Mouse (Mus musculus) thymus, postnatal 4 days (tissue): ENCODE results near the gene 4933402D24Rik.

ENCODE experiments used
- DNase-seq: peaks from one replicate; pipeline ENCODE4 v3.0.0; 2021

4933402D24Rik gene

GRCm38 (mm10) chr1:63769167-63769566 lies at the start of gene 4933402D24Rik:
TSS of gene 4933402D24Rik (minus strand) at chr1:63769267.
- DNase-seq, result no peak

GRCm38 (mm10) chr1:63808584-63808983 lies 39.5 kb upstream of the 4933402D24Rik start:
- DNase-seq, result no peak

DNA sequence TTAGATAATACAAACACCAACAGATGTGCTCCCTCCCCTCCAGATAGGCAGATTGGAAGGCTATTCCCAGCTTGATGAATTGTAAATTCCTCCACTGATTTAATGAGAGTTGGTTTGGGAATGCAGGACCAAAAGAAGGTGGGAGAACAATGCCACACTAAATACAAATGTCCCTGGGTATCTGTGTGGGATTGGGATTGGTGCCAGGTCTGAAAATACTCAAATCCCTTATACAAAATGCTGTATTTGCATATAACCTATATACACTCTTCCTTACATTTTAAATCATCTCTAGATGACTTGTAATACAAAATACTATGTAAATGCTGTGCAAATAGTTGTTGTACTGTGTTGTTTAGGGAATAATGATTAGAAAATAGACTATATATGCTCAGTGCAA lies 36.0 kb upstream of the 4933402D24Rik start:
- no peak for DNase-seq

GRCm38 (mm10) chr1:63794326-63794725 lies 25.3 kb upstream of the 4933402D24Rik start:
- DNase-seq, result no peak

DNA sequence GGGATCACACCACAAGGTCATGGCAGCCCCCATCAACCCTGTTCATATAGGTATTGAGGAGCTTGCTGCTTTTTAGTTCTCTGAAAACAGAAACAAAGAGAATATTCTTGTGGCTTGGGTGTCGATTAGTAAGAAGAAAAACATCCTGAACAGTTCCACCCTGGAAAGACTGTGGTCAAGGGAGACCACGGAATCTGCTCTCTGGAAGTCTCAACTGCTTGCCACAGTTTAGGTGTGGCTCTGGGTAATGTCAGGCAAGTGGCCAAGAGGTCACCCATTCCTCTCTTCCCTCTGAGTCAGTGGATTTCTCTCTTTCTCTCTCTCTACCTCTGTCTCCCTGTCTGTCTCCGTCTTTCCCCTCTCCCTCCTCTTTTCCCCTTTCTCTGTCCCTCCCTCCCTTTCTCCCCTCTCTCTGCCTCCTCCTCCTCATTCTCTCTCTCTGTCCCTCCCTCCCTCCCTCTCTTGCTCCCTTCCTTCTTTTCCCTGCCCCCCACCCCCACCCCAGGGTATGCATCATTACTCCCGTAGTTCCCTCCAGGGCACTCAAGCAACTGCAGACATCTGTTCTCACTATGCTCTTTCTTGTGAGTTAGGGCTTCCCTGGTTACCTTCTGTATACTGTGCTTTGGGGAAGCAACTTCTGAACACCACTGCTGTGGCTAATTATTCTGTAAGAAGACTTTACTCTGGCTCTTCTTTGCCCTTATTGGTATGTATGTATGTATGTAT lies 8.0 kb upstream of the 4933402D24Rik start:
- no peak for DNase-seq

DNA sequence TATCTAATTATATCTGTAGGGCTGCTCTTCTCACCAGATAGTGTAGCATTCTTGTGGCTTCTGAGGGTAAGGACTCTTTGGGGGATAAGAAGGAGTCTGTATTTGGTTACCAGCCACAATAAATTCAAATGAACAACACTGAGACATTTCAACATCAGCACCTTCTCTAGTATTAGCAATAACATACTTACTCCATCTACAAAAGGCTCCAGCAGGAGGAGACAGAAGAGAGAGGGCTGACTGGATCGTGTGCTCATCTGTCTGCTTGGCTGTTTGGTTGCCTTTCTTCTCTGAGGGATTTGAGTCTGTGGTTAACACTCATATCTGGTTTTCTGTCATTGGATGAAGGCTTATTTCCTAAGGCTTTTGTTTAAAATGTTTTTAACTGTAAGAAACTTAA lies 7.3 kb upstream of the 4933402D24Rik start:
- DNase-seq, result no peak

DNA sequence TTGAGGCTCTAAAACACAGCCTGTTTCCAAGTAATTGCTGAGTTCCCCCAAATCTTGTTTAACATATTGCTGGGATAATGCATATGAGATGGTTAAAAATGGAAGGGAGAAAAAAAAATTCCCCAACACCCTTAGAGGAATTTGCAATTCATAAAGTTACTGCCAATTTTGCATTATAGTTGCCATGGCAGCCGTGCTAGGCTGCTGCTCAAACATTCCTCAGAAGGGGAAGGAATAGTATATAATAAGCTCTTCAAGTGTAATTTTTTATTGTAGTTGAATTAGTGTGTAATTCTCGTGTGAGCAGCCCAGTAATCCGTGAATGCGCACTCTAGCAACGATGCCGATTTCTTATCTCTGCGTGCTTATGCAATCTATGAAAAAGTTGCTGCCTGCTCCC lies 1.2 kb upstream of the 4933402D24Rik start:
- DNase-seq, result no peak

DNA sequence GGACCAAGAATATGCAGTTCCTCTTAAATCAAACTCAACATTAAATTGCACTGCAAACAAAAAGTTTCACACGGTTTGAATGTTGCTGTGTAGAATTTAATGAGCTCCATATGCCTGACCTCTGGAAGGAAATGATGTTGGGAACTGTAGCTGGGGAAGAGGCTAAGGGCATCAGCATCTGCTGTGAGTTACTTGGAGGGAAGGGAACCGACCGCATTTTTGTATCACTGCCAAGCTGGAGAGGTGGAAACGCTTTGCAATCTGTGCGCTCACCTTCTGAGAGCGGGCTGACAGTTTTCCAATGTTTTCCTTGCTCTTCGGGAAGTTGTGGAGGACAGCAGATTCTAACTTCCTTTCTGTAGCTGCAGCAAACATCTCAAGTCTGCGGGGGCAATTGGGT lies 955 bp downstream of the 4933402D24Rik start:
- no peak for DNase-seq

GRCm38 (mm10) chr1:63764395-63764794 lies 4.7 kb downstream of the 4933402D24Rik start:
- DNase-seq, result no peak

- DNase-seq, result no peak
These were observed 5.1 kb downstream of the 4933402D24Rik start for GRCm38 (mm10) chr1:63763881-63764386.

DNA sequence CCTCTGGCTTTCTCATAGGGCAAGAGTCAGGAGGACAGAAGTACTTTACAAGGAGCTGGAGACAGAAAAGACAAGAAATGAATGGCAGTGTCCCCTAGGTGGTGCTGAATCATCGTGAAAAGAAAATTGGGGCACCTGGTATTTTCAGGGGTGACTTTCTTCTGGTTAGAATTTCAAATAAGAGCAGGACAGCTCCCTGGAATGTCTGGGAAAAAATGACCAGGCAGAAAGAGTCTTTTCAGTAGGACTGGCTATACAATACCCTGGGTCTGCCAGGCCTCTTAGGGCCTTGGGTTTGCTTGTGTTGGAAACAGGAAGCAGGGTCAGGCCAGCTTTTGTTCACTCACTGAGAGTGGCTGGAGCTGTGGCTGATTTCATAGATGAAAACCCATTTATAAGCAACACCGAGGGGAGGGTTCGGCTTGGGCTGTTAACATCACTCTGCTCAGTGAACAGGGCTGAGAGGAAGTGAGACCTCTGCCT lies 5.8 kb downstream of the 4933402D24Rik start:
- peak; percentile 37 for DNase-seq

DNA sequence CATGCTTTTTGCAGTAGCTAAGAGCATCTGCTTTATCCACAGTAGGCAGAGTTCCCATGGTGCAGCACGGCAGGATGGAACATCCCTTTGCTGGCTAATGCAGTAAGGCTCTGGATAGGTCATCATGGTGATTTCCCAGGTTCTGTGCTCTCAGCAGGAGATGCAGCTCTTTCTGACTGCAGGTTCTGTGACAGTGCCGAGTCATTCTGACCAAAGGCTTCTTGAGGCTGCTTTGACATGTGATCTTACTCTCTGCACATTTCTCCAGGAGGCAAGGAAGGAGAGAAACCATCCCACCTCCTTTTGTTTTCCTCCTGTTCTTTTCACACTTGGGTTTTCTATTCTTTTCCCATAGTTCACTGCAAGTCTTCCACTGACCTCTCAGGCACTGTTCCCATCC lies 13.1 kb downstream of the 4933402D24Rik start:
- DNase-seq, result no peak

DNA sequence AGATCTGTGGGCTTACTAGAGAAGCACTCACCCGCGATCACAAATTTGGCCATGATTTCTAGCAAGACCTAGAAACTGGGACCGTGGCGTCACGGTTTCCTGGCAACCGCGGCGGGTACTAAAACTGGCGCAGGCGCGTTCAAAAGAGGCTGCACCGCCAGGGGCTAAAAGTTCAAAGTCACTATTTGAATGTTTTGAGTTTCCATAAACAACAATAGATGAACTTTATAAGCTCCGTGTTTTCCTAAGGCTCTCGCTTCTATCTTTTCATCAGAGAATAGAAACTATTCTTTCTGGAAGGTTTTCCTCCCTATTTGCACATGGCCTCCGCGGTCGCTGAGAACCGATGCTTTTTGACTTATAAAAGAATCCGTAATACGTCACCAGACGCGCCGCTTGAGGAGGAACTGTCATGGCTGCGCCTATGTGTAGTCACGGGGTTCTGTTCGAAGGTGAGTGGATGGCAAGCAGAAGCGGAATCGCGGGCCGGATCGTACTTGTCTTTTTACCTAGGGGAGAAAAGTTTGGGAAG lies 38.8 kb downstream of the 4933402D24Rik start, which contains the start of the genes Mdh1b and Fastkd2:
TSS of gene Mdh1b (minus strand) at position 79 of the 532 bp plus-strand sequence.
TSS of gene Fastkd2 (plus strand) at position 375 of the 532 bp plus-strand sequence.
- DNase-seq, result peak; percentile 84

DNA sequence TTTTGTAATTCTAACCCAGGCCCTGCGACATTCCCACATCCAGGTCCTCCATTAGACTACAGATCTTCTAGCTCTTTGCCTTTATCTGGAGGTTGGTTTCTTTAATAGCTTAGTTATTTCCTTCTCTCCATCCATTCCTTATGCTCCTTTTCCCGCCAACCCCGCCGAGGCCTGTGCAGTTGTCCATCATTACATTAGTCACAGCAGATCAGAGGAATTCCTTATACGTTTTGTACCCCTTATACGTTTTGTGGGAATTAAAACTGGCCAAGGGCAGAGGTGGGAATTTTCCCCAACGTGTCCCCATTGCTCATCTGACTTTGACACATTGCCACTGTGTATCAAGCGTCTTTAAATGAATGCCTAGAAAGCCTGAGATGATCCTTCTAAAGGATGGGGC lies 39.3 kb downstream of the 4933402D24Rik start:
- peak; percentile 21 for DNase-seq

DNA sequence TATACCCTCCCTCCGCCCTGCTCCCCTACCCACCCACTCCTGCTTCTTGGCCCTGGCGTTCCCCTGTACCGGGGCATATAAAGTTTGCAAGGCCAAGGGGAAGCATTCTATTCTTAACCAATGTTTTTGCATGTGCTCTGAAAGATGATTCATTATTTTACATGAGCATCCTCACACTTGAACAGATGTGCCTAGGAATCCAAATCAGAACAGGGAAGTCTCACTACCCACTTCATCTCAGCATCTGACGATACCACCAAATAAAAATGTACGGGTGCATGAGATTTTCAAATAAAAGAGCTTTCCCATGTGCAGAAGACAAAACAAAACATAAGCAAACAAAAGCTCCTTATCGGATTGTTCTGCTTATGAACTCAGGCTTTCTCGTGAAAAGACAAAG lies 48.9 kb downstream of the 4933402D24Rik start:
- DNase-seq, result no peak

DNA sequence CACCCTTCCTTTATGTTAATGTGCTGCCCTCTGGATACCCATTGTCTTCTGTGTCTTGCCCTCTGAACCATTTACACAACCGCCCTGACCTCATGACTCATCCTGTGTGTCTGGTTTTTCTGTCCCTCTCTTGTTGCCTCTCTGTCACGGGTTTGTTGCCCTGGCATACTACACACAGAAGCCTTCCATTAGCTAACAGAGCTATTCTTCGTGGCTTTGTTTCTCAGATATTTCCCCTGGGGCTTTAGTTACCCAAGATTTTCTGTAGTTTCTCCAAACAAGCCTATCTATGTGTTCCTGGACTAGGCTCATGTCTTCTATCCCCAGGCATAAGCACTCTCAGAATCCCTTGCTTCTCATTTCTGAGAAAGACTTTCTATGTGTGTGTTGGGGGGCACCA lies 60.2 kb downstream of the 4933402D24Rik start:
- DNase-seq, result no peak

GRCm38 (mm10) chr1:63705733-63706132 lies 63.3 kb downstream of the 4933402D24Rik start:
- DNase-seq, result no peak
